Mouse (Mus musculus): ENCODE results near the gene Rprml. TPM values are rescaled to one million over a fixed set of nuclear protein-coding genes. Genes with fewer than 3 reads are reported as not detected.
A peak's percentile ranks its signal among the peaks of the same experiment; 100 is the strongest.

The Rprml gene
- polyA plus RNA-seq (2021) = not detected

DNA sequence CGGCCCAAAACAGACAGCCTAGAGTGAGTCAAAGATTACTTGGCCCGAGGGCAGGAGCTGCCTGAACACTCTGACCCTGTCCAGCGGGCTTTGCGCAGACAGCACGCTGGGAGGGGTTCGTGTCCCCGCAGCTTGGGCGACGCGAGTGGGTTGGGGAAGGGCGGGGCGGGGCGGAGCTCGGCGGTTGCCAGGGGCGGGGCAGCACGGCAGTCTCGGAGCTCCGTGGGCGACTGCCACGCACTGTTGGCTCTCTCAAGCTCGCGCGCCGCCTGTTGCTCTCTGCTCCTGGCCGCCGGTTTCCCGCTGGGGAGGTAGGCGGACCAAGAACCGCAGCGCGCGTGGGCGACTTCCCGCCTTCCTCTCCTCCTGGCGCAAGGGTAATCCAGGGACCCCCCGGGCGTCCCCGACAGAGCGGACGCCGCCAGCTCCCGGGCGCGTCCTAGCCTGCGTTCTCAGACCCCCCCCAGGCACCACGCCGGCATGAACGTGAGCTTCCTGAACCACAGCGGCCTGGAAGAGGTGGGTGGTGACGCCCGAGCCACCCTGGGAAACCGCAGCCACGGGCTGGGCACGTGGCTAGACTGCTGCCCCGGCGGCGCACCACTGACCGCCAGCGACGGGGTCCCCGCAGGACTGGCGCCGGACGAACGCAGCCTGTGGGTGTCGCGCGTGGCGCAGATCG lies at the start of gene Rprml:
Gene Rprml (plus strand): TSS at position 270 of the 682 bp plus-strand sequence.
- no peak for TF ChIP-seq CTCF (IDR thresholded peaks at IDR 0.05)
- ATAC-seq (peak; percentile 42), DNase-seq (ENCODE audit: low read depth, low spot score) (no peak)
- peaks cover 78% of the 10 kb centered on the region for H3K27me3 ChIP-seq
- in situ Hi-C loops (cut with MboI; ENCODE audit: low pct_unique_long_range_greater_than_20kb) = no loop called here
- POLR2A ChIA-PET = no interaction called here
- CTCF ChIA-PET = interaction anchor here (0.8 kb wide), 1 partner anchor 11 kb away, joined by 3 read pairs; the partner anchor contains the start of gene Lyzl6

DNA sequence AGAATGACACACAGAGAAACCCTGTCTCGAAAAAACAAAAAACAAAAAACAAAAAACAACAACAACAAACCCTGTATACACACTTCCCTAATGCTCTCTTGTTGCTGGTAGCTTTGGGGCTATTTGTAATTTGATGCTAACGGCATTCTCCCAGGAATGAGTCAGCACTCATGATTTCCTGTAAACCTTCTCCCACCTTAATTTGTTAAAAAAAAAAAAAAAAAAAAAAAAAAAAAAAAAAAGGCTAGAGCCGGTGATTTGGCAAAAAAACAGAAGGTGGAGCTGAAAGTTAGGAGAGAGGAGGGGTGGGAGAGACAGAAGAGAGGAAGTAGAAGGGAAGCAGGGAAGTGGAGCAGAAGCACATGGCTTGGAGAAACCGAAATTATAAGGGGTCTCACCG lies 42.8 kb upstream of the Rprml start:
- H3K27me3 ChIP-seq = peaks cover 46% of the 10 kb centered on the region
- POLR2A ChIA-PET = no interaction called here
- no peak for ATAC-seq
- in situ Hi-C loops (cut with MboI; ENCODE audit: low pct_unique_long_range_greater_than_20kb) = no loop called here
- no peak for DNase-seq (ENCODE audit: low read depth, low spot score)
- no peak for TF ChIP-seq CTCF (IDR thresholded peaks at IDR 0.05)
- CTCF ChIA-PET = no interaction called here

GRCm38 (mm10) chr11:103610772-103611171 lies 38.6 kb upstream of the Rprml start:
- POLR2A ChIA-PET = no interaction called here

GRCm38 (mm10) chr11:103621040-103621439 lies 28.3 kb upstream of the Rprml start, which contains the start of gene Gm884:
Gene Gm884, minus strand, starts transcription at chr11:103621140.
- H3K27me3 ChIP-seq = peaks cover 77% of the 10 kb centered on the region
- ATAC-seq = no peak
- in situ Hi-C loops (cut with MboI; ENCODE audit: low pct_unique_long_range_greater_than_20kb) = no loop called here
- ChIA-PET CTCF (interaction anchor here (0.8 to 1.4 kb wide), 2 partner anchors 10 to 18 kb away, joined by 3 to 4 read pairs; no protein-coding TSS in a partner anchor), POLR2A (no interaction called here)
- DNase-seq (ENCODE audit: low read depth, low spot score) = no peak
- TF ChIP-seq CTCF (IDR thresholded peaks at IDR 0.05) = no peak

More at GRCm38 (mm10) chr11:103610772-103611171, 38.6 kb upstream of the Rprml start:
- peaks cover 75% of the 10 kb centered on the region for H3K27me3 ChIP-seq
- no peak for TF ChIP-seq CTCF (IDR thresholded peaks at IDR 0.05)
- DNase-seq (ENCODE audit: low read depth, low spot score) (no peak), ATAC-seq (no peak)
- CTCF ChIA-PET = interaction anchor here (0.8 to 1.0 kb wide), 2 partner anchors 10 kb away, joined by 3 read pairs; partner anchors contain the start of gene Gm884
- in situ Hi-C loops (cut with MboI; ENCODE audit: low pct_unique_long_range_greater_than_20kb) = no loop called here

DNA sequence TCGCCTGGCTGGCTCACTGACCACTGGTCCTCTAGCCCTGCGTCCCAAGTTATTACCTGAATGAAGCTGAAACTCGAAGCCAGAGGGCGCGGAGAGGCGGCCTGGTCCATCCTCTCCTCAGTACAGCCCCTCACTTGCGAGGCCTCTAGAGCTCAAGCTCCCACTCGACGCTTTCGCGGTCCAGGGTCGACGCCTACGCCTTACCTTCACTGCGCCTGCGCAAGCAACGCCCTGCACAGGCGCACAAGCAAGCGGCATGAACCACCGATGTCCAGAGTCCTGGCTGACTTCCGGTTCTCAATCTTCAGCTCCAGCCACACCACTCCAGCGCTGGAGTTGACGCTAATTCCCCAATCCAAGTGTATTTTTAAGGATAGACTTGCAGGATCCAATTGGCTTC lies 21.9 kb upstream of the Rprml start:
- ChIA-PET POLR2A (no interaction called here), CTCF (no interaction called here)
- ATAC-seq = no peak
- DNase-seq (ENCODE audit: low read depth, low spot score) = no peak
- peaks cover 54% of the 10 kb centered on the region for H3K27me3 ChIP-seq
- in situ Hi-C loops (cut with MboI; ENCODE audit: low pct_unique_long_range_greater_than_20kb) = no loop called here
- no peak for TF ChIP-seq CTCF (IDR thresholded peaks at IDR 0.05)

DNA sequence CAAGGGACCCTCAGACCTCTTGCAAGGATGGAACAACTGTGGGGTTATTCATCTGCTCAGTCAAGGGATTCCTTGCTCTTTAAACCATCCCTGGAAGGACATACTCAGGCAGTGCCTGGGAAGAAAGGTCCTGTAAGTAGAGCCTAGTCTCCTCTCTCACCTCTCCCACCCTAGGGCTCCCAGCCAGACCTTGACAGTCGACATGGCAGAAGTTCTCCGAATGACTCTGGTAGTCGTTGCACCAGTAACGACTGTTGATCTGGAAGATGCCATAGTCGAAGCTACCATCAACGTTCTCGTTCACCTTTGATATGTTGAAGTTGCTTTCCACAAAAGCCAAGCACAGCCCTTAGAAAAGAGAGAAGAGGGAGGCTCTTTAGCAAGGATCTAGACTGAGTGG lies 14.6 kb upstream of the Rprml start:
- in situ Hi-C loops (cut with MboI; ENCODE audit: low pct_unique_long_range_greater_than_20kb) = no loop called here

GRCm38 (mm10) chr11:103635481-103635880 lies 13.9 kb upstream of the Rprml start:
- in situ Hi-C loops (cut with MboI; ENCODE audit: low pct_unique_long_range_greater_than_20kb) = no loop called here

More for the DNA sequence above, 14.6 kb upstream of the Rprml start:
- ChIA-PET POLR2A (no interaction called here), CTCF (no interaction called here)
- DNase-seq (ENCODE audit: low read depth, low spot score) (no peak), ATAC-seq (no peak)
- TF ChIP-seq CTCF (IDR thresholded peaks at IDR 0.05) = no peak
- peaks cover 38% of the 10 kb centered on the region for H3K27me3 ChIP-seq

GRCm38 (mm10) chr11:103636261-103636660 lies 13.1 kb upstream of the Rprml start:
- DNase-seq (ENCODE audit: low read depth, low spot score) (no peak), ATAC-seq (no peak)
- peaks cover 44% of the 10 kb centered on the region for H3K27me3 ChIP-seq
- POLR2A ChIA-PET = no interaction called here
- CTCF ChIA-PET = no interaction called here
- no peak for TF ChIP-seq CTCF (IDR thresholded peaks at IDR 0.05)
- in situ Hi-C loops (cut with MboI; ENCODE audit: low pct_unique_long_range_greater_than_20kb) = no loop called here

More at GRCm38 (mm10) chr11:103635481-103635880, 13.9 kb upstream of the Rprml start:
- H3K27me3 ChIP-seq = peaks cover 41% of the 10 kb centered on the region
- ChIA-PET CTCF (no interaction called here), POLR2A (no interaction called here)
- no peak for ATAC-seq
- no peak for TF ChIP-seq CTCF (IDR thresholded peaks at IDR 0.05)
- DNase-seq (ENCODE audit: low read depth, low spot score) = no peak

GRCm38 (mm10) chr11:103638790-103639189 lies 10.6 kb upstream of the Rprml start, which contains the start of gene Lyzl6:
Gene Lyzl6, minus strand, starts transcription at chr11:103638890.
- peaks cover 46% of the 10 kb centered on the region for H3K27me3 ChIP-seq
- in situ Hi-C loops (cut with MboI; ENCODE audit: low pct_unique_long_range_greater_than_20kb) = no loop called here
- ChIA-PET POLR2A (no interaction called here), CTCF (interaction anchor here (0.8 to 2.6 kb wide), 12 partner anchors 10 to 277 kb away, joined by 3 to 14 read pairs (median 4); partner anchors contain the start of gene Rprml)
- ATAC-seq = no peak
- no peak for DNase-seq (ENCODE audit: low read depth, low spot score)
- TF ChIP-seq CTCF (IDR thresholded peaks at IDR 0.05) = no peak

GRCm38 (mm10) chr11:103639407-103639946 lies 9.9 kb upstream of the Rprml start:
- POLR2A ChIA-PET = no interaction called here

DNA sequence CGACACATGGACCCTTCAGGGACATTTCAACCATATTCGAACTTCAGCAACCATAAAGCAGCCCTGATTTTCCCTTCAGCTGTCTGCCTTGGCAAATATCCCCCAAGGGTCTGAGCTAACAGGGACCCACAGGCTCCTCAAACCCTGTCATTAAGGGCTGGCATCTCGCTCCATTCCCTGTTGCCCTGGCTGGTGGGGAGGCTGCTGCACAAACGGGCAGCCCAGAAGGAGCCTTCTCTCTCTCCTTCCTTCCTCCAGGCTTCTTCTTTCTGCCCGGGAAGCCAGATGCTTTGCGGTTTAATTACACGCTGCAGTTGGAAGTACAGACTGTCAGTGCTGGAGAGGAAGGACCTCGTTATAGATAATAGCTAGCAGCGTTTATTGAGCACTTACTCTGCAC lies 6.2 kb upstream of the Rprml start:
- ChIA-PET POLR2A (no interaction called here), CTCF (interaction anchor here (1.4 kb wide), 1 partner anchor 116 kb away, joined by 3 read pairs; no protein-coding TSS in a partner anchor)
- DNase-seq (ENCODE audit: low read depth, low spot score) (no peak), ATAC-seq (no peak)
- H3K27me3 ChIP-seq = peaks cover 62% of the 10 kb centered on the region
- in situ Hi-C loops (cut with MboI; ENCODE audit: low pct_unique_long_range_greater_than_20kb) = loop anchor here (5.0 kb wide), 1 partner anchor 269 kb away; no protein-coding TSS in a partner anchor
- TF ChIP-seq CTCF (IDR thresholded peaks at IDR 0.05) = no peak

More at GRCm38 (mm10) chr11:103639407-103639946, 9.9 kb upstream of the Rprml start:
- peaks cover 41% of the 10 kb centered on the region for H3K27me3 ChIP-seq
- TF ChIP-seq CTCF (IDR thresholded peaks at IDR 0.05) = peak; percentile 97
- CTCF ChIA-PET = interaction anchor here (0.8 to 2.6 kb wide), 13 partner anchors 10 to 277 kb away, joined by 3 to 14 read pairs (median 4); partner anchors contain the start of genes Gosr2 and Rprml
- DNase-seq (ENCODE audit: low read depth, low spot score) (no peak), ATAC-seq (no peak)
- in situ Hi-C loops (cut with MboI; ENCODE audit: low pct_unique_long_range_greater_than_20kb) = no loop called here
